Mouse (Mus musculus): ENCODE data around the gene Pi4k2a. TPM values are rescaled to one million over a fixed set of nuclear protein-coding genes. Genes with fewer than 3 reads are reported as not detected.

Pi4k2a gene
- total RNA-seq, 2 experiments from 2014 or later = 37.0 to 41.3 TPM

- DNase-seq = peak; percentile 95
Measured at GRCm38 (mm10) chr19:42166130-42166529, 75.9 kb downstream of the Pi4k2a start.

DNA sequence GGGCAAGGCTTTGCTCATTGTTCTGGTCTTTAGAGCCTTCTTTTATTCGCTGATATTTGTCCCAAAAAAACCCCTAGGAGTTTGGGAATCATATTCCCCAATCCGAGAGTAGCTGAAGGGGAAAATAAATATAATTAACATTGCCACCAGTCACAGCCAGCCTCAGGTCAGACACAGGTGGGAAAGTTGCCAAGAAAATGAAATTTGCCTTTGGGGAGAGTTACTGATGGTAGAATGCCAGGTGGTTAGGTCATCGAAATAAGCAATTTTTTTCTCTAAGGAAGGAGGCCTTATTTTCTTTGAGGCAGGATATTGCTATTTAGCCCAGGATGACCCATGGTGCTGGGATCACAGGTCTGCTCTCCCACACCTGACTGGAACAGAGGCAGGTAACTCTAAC is 76.5 kb downstream of the Pi4k2a start:
- no peak for DNase-seq

- no peak for DNase-seq
Measured at GRCm38 (mm10) chr19:42167489-42167888, 77.2 kb downstream of the Pi4k2a start.

- no peak for DNase-seq
Measured at GRCm38 (mm10) chr19:42169322-42169975, 79.2 kb downstream of the Pi4k2a start.

DNA sequence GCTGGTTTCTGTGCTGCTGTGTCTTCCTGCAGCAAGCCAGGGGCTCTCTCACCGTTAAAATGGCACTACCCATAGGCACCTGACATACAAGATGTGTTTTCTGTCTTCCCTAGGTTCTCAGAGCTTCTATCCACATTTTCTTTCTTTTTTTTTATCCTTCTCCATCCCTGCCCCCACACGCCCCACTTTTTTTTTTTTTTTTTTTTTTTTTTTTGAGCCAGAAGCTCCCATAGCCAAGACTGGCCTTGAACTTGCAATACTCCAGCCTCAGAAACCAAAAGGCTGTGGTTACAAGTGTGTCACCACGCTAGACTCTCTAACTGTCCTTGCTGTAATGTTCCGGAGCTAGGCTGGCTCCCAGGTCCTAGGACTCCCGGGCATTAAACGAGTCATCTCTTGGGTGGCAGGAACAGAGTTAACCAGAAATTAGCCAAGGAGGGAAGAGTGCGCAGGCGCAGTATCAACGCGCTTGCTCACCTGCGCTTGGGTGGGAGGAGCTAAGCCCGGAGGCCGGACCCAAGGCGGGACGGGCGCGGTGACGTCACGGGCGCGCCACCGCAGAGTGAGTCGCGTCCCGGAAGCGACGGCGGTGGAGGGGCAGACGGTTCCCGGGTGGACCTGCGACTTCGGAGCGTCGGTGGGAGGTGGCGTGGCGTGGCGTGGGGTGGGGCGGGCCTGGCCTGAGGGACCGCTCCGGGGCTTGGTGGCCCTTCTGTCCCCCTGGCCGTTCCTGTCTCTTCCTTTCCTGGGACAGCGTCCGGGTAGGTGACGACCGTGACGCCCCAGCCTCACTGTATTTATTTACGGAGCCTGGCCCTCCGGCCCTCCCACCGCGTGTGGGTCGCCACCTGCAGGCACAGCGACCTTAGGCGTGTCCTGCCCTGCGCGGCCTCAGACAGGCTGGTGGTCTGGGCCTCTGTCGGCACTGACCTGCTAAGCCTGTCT is 80.0 kb downstream of the Pi4k2a start:
- peak; percentile 95 for DNase-seq

Other genes starting within 250 kb of the Pi4k2a start
- gene Frat2, start 242.3 kb upstream of the Pi4k2a start, total RNA-seq (2021) = 1 to 10 TPM; 4.8 to 7.1 TPM
- 10 to 100 TPM; 12.6 to 12.8 TPM for gene Rrp12, start 194.3 kb upstream of the Pi4k2a start, total RNA-seq (2021)
- gene Pgam1, start 178.5 kb upstream of the Pi4k2a start, total RNA-seq (2021) = 100 to 1,000 TPM; 536 to 564 TPM
- gene Exosc1, start 157.0 kb upstream of the Pi4k2a start, total RNA-seq (2021) = 10 to 100 TPM; 24.3 to 25.5 TPM
- 10 to 100 TPM; 30.7 to 36.7 TPM for gene Zdhhc16, start 157.0 kb upstream of the Pi4k2a start, total RNA-seq (2021)
- 10 to 100 TPM; 15.5 to 24.2 TPM for gene Mms19, start 109.3 kb upstream of the Pi4k2a start, total RNA-seq (2021)
- 10 to 100 TPM; 17.1 to 20.2 TPM for gene Ubtd1, start 108.7 kb upstream of the Pi4k2a start, total RNA-seq (2021)
- gene Ankrd2, start 54.5 kb upstream of the Pi4k2a start, total RNA-seq (2021) = 1 to 10 TPM; 2.2 to 5.9 TPM
- gene Hoga1, start 44.9 kb upstream of the Pi4k2a start, total RNA-seq (2021) = 10 to 100 TPM; 24.6 to 39.9 TPM
- gene 4933411K16Rik, start 38.2 kb upstream of the Pi4k2a start, total RNA-seq (2021) = 1 to 10 TPM in 1 of 2 experiments, under 1 TPM in 1; 0.75 to 1.3 TPM
- 1 to 10 TPM; 6.5 to 9.7 TPM for gene Morn4, start 4.1 kb upstream of the Pi4k2a start, total RNA-seq (2021)
- 10 to 100 TPM; 15.9 to 33.2 TPM for gene Avpi1, start 38.6 kb downstream of the Pi4k2a start, total RNA-seq (2021)
- 10 to 100 TPM; 42.0 to 46.4 TPM for gene Marveld1, start 56.9 kb downstream of the Pi4k2a start, total RNA-seq (2021)
- gene Zfyve27, start 73.5 kb downstream of the Pi4k2a start, total RNA-seq (2021) = 10 to 100 TPM; 36.9 to 52.9 TPM
- 1 to 10 TPM; 5.1 to 6.2 TPM for gene Sfrp5, start 111.8 kb downstream of the Pi4k2a start, total RNA-seq (2021)
- 1 to 10 TPM in 1 of 2 experiments, under 1 TPM in 1; 0.99 to 2.3 TPM for gene Golga7b, start 157.1 kb downstream of the Pi4k2a start, total RNA-seq (2021)